Mouse (Mus musculus): ENCODE data around the gene Il1f8.
A peak's percentile ranks its signal among the peaks of the same experiment; 100 is the strongest.
"Not testable (repeated sequence)": the region's sequence is repeated elsewhere in the genome, so short reads cannot be mapped to it uniquely, and the experiment has no call there.

Il1f8 gene

GRCm38 (mm10) chr2:24152861-24153260 is at the start of gene Il1f8:
TSS of gene Il1f8 (plus strand) at chr2:24153161.
- no peak for DNase-seq (ENCODE audit: low spot score)

- no peak for DNase-seq (ENCODE audit: low spot score)
Measured at GRCm38 (mm10) chr2:24103619-24104289, 49.2 kb upstream of the Il1f8 start.

- DNase-seq (ENCODE audit: low spot score): no peak
Measured at GRCm38 (mm10) chr2:24109085-24109484, 43.9 kb upstream of the Il1f8 start.

GRCm38 (mm10) chr2:24134373-24134772 is 18.6 kb upstream of the Il1f8 start:
- DNase-seq (ENCODE audit: low spot score): no peak

- peak; percentile 30 for DNase-seq (ENCODE audit: low spot score)
Measured at GRCm38 (mm10) chr2:24181683-24182331, 28.8 kb downstream of the Il1f8 start.

GRCm38 (mm10) chr2:24182423-24183147 is 29.6 kb downstream of the Il1f8 start:
- DNase-seq (ENCODE audit: low spot score): not testable (repeated sequence)

GRCm38 (mm10) chr2:24184092-24184491 is 31.1 kb downstream of the Il1f8 start:
- DNase-seq (ENCODE audit: low spot score): not testable (repeated sequence)

GRCm38 (mm10) chr2:24186176-24186575 is 33.2 kb downstream of the Il1f8 start, which contains the start of gene Il1f9:
TSS of gene Il1f9 (plus strand) at chr2:24186476.
- no peak for DNase-seq (ENCODE audit: low spot score)

- DNase-seq (ENCODE audit: low spot score): no peak
Measured at GRCm38 (mm10) chr2:24187585-24187984, 34.6 kb downstream of the Il1f8 start.

GRCm38 (mm10) chr2:24188189-24188588 is 35.2 kb downstream of the Il1f8 start:
- no peak for DNase-seq (ENCODE audit: low spot score)
